Mouse (Mus musculus) heart, postnatal 10 days (tissue): Measurements from ENCODE around the gene Olfr1282. TPM values are rescaled to one million over a fixed set of nuclear protein-coding genes. Genes with fewer than 3 reads are reported as not detected.
"Not testable (repeated sequence)": the region's sequence is repeated elsewhere in the genome, so short reads cannot be mapped to it uniquely, and the experiment has no call there.

ENCODE experiments used
- DNase-seq, 2 experiments: peaks; one replicate each; pipeline ENCODE4 v3.0.0; 2021
- intact Hi-C: fragments of 180-260 bp; cut with DNase I; formaldehyde crosslinking; loops from one replicate; pipeline ENCODE4 v1.15.1; 2025
- total RNA-seq, 2 experiments: library from RNA; stranded (reverse); gene quantifications; 2 replicates each; pipeline ENCODE4 v1.2.3; 2021

The Olfr1282 gene
- not detected for total RNA-seq

- intact Hi-C loops = no loop called here
- DNase-seq = no peak
These were observed at the start of gene Olfr1282 for GRCm38 (mm10) chr2:111335976-111336375. Gene Olfr1282 (minus strand): TSS chr2:111336076.

- intact Hi-C loops = no loop called here
- DNase-seq = no peak
These were observed 39.3 kb upstream of the Olfr1282 start, which contains the start of gene Olfr1284 for GRCm38 (mm10) chr2:111375222-111375621. Gene Olfr1284 (plus strand): TSS chr2:111375522.

GRCm38 (mm10) chr2:111366490-111366889, 30.6 kb upstream of the Olfr1282 start, which contains the start of gene Olfr1283:
Gene Olfr1283 (plus strand): TSS chr2:111366790.
- intact Hi-C loops = no loop called here

GRCm38 (mm10) chr2:111333721-111334120, 2.2 kb downstream of the Olfr1282 start:
- DNase-seq, intact Hi-C loops: not testable (repeated sequence)

More at GRCm38 (mm10) chr2:111366490-111366889, 30.6 kb upstream of the Olfr1282 start, which contains the start of gene Olfr1283:
- no peak for DNase-seq

- intact Hi-C loops = no loop called here
These were observed 9.7 kb downstream of the Olfr1282 start, which contains the start of gene Olfr1281 for GRCm38 (mm10) chr2:111326220-111326619. Gene Olfr1281 (plus strand): TSS chr2:111326520.

GRCm38 (mm10) chr2:111313717-111314116, 22.2 kb downstream of the Olfr1282 start, which contains the start of gene Olfr1280:
Gene Olfr1280 (plus strand): TSS chr2:111314017.
- intact Hi-C loops = no loop called here
- no peak for DNase-seq

More at GRCm38 (mm10) chr2:111326220-111326619, 9.7 kb downstream of the Olfr1282 start, which contains the start of gene Olfr1281:
- DNase-seq = no peak

- intact Hi-C loops = no loop called here
- DNase-seq = no peak
These were observed 35.5 kb downstream of the Olfr1282 start, which contains the start of gene Olfr1279 for GRCm38 (mm10) chr2:111300374-111300773. Gene Olfr1279 (plus strand): TSS chr2:111300635.

GRCm38 (mm10) chr2:111298541-111298940, 37.3 kb downstream of the Olfr1282 start:
- DNase-seq = no peak
- intact Hi-C loops = no loop called here

GRCm38 (mm10) chr2:111289836-111290235, 46.0 kb downstream of the Olfr1282 start, which contains the start of gene Olfr1278:
Gene Olfr1278 (plus strand): TSS chr2:111290136.
- intact Hi-C loops = no loop called here
- DNase-seq = no peak

Other genes with a start within 250 kb of the Olfr1282 start
- gene Gm13941, start 230.1 kb downstream of the Olfr1282 start, total RNA-seq = not detected
- gene Gm15130, start 183.1 kb downstream of the Olfr1282 start, total RNA-seq = not detected
- not detected for gene 4930430A15Rik, start 106.5 kb downstream of the Olfr1282 start, total RNA-seq
- gene Olfr1275, start 100.8 kb downstream of the Olfr1282 start, total RNA-seq = not detected
- not detected for gene Olfr1276, start 81.6 kb downstream of the Olfr1282 start, total RNA-seq
- gene Olfr1277, start 62.0 kb downstream of the Olfr1282 start, total RNA-seq = not detected
- gene Olfr1278, start 45.9 kb downstream of the Olfr1282 start, total RNA-seq = not detected
- not detected for gene Olfr1279, start 35.4 kb downstream of the Olfr1282 start, total RNA-seq
- not detected for gene Olfr1280, start 22.1 kb downstream of the Olfr1282 start, total RNA-seq
- gene Olfr1281, start 9.6 kb downstream of the Olfr1282 start, total RNA-seq = not detected
- not detected for gene Olfr1283, start 30.7 kb upstream of the Olfr1282 start, total RNA-seq
- gene Olfr1284, start 39.4 kb upstream of the Olfr1282 start, total RNA-seq = not detected
- gene Olfr1286, start 87.0 kb upstream of the Olfr1282 start, total RNA-seq = not detected
- not detected for gene Olfr1287, start 113.1 kb upstream of the Olfr1282 start, total RNA-seq
- gene Olfr1288, start 138.0 kb upstream of the Olfr1282 start, total RNA-seq = not detected
- not detected for gene Olfr1289, start 144.7 kb upstream of the Olfr1282 start, total RNA-seq
- gene Olfr1290, start 157.8 kb upstream of the Olfr1282 start, total RNA-seq = not detected
- not detected for gene Olfr1291-ps1, start 161.1 kb upstream of the Olfr1282 start, total RNA-seq
- gene Olfr1293-ps, start 189.1 kb upstream of the Olfr1282 start, total RNA-seq = not detected
- gene Olfr1294, start 204.2 kb upstream of the Olfr1282 start, total RNA-seq = not detected
- not detected for gene Olfr1295, start 233.6 kb upstream of the Olfr1282 start, total RNA-seq